8 mouse cellular contexts compared by ENCODE assay signal in the genomic region with DNA sequence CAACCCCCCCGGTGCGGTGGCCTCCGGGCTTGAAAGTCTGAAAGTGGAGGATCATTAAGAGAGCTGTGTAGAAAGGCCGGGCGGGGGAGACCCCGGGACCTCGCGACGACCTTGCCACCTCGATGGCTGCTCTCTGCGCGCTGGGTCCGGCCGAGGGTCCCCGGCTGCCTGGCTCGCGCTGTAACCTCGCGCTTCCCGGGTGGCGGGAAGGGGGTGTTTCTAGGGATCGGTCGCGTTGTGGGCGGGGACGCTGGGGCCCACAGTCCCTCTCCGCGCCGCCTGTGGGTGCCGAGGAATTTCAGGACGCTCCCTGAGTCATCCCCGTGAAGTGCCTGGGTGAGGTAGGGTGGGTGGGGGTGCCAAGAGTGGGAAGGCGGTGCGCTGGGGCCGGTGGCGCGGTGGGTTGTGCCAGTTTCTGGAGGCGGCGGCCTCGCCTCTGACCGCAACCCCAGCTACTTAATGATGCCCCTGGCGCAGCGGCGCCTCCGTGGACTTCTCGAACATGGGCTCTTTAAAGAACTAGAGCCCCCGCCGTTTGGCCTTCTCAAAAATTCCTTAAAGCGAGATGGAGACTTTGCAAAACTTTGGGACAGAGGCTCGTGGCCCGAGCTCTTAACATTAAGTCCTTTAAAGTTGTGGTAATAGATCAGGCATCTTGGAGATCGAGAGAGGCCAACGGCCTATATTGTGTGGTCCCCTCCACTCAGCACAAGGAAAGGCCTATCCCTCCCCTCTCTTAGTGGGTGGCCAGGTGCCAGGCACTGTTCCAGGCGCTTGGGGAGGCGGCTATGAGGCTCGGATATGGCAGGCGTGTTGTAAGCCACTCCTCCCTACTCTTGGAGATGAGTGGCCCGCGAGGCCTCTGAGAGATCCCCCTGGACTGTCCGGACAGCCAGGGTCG. TPM values are rescaled to one million over a fixed set of nuclear protein-coding genes. Genes with fewer than 3 reads are reported as not detected.
A peak's percentile ranks its signal among the peaks of the same experiment; 100 is the strongest.
DNase-seq lines count a peak whose midpoint lies in the region; ATAC-seq and TF ChIP-seq lines count a peak whose summit lies in the region.

No protein-coding gene starts in this region.

- peak overlapping the region; percentile 45 for H3K4me3 ChIP-seq in cortical plate, adult 2 months (ENCODE audit: insufficient read depth, low read length)
- H3K4me3 ChIP-seq in hindbrain, embryonic 11.5 days (ENCODE audit: low read depth, low read length): peak overlapping the region; percentile 65
- H3K4me3 ChIP-seq in liver, embryonic 12.5 days: peak overlapping the region; percentile 88

- peaks cover 7% of the 10 kb centered on the region for H3K27me3 ChIP-seq in hindbrain, embryonic 11.5 days (ENCODE audit: control insufficient read depth, insufficient read depth, low read length)
- H3K27me3 ChIP-seq in liver, embryonic 12.5 days (replicated peaks): no peaks in the 10 kb centered on the region

- H3K27ac ChIP-seq in cortical plate, adult 2 months (ENCODE audit: insufficient read depth, low read length): peak overlapping the region; percentile 80
- H3K27ac ChIP-seq in hindbrain, embryonic 11.5 days (ENCODE audit: low read depth, low read length): peak overlapping the region; percentile 99
- H3K27ac ChIP-seq in liver, embryonic 12.5 days: peak overlapping the region; percentile 94

- no peak for TF ChIP-seq CTCF in cortical plate, adult 2 months (IDR thresholded peaks at IDR 0.05; ENCODE audit: extremely low read depth, insufficient read depth, low read length)

- TF ChIP-seq POLR2A in cortical plate, adult 2 months (IDR thresholded peaks at IDR 0.05; ENCODE audit: extremely low read depth, insufficient read depth, low read length): no peak

- H3K36me3 ChIP-seq in hindbrain, embryonic 11.5 days (ENCODE audit: control insufficient read depth, insufficient read depth, low read length): no peaks in the 10 kb centered on the region
- H3K36me3 ChIP-seq in liver, embryonic 12.5 days: no peaks in the 10 kb centered on the region

- peak overlapping the region; percentile 89 for H3K9ac ChIP-seq in hindbrain, embryonic 11.5 days (ENCODE audit: low read depth, low read length)
- peak overlapping the region; percentile 93 for H3K9ac ChIP-seq in liver, embryonic 12.5 days

- H3K4me2 ChIP-seq in hindbrain, embryonic 11.5 days (replicated peaks; ENCODE audit: low read depth, low read length): peak overlapping the region; percentile 97
- peak overlapping the region; percentile 100 for H3K4me2 ChIP-seq in liver, embryonic 12.5 days

- ATAC-seq in hindbrain, embryonic 11.5 days (ENCODE audit: low FRiP score): peak; percentile 4; the same call in 1 of the 2 replicates
- peak; percentile 37 for ATAC-seq in liver, embryonic 12.5 days

- peak; percentile 79 for DNase-seq in layer of hippocampus, adult 9-11 months
- no peak for DNase-seq in layer of hippocampus, postnatal 36 days
- peak; percentile 93 for DNase-seq in Muller cell, postnatal 12 days (ENCODE audit: inconsistent ontology term)
- DNase-seq in hindbrain, embryonic 11.5 days (ENCODE audit: low spot score): peak; percentile 61
- peak; percentile 72 for DNase-seq in neural tube, embryonic 10.5 days (ENCODE audit: extremely low spot score, low spot score)
- DNase-seq in retina, embryonic 14.5 days (ENCODE audit: low spot score): no peak

- H3K9me3 ChIP-seq in hindbrain, embryonic 11.5 days (ENCODE audit: control insufficient read depth, low read length): no peaks in the 10 kb centered on the region
- H3K9me3 ChIP-seq in liver, embryonic 12.5 days (replicated peaks): no peaks in the 10 kb centered on the region

- peaks cover 2% of the 10 kb centered on the region; the same call in 1 of the 2 replicates for H3K4me1 ChIP-seq in cortical plate, adult 2 months (ENCODE audit: control insufficient read depth, insufficient read depth, low read length)
- H3K4me1 ChIP-seq in hindbrain, embryonic 11.5 days (replicated peaks; ENCODE audit: control insufficient read depth, insufficient read depth, low read length): peaks cover 72% of the 10 kb centered on the region
- H3K4me1 ChIP-seq in liver, embryonic 12.5 days: peaks cover 92% of the 10 kb centered on the region

- under 1% methylated on average over 52 of the region's 61 CpGs for WGBS in hindbrain, embryonic 11.5 days
- WGBS in liver, embryonic 12.5 days (ENCODE audit: insufficient replicate concordance): under 1% methylated on average over 61 of the region's 61 CpGs

RNA-seq across cellular contexts. Expression of gene Gins2, which starts 52.5 kb away (rescaled TPM):
- total RNA-seq in layer of hippocampus, postnatal 36 days (2021): 1 to 10 TPM; 4.8 to 5.5 TPM
- 2.2 and 2.4 TPM in 2 replicates for polyA plus RNA-seq in cortical plate, adult 2 months (2012; rRNA removed)
- 94.8 and 96.9 TPM in 2 replicates for polyA plus RNA-seq in hindbrain, embryonic 11.5 days (2014; fragmentation: Nextera tagmentation; extraction: Ambion mirVana)
- polyA plus RNA-seq in liver, embryonic 12.5 days (2016; fragmentation: Nextera tagmentation; extraction: Ambion mirVana): 77.5 and 81.2 TPM in 2 replicates

Comparison
In these comparisons a context has a peak if more than half of its experiments do, and no peak if none do; other contexts are left out.
1. DNase-seq: peak in layer of hippocampus, adult 9-11 months (single experiment), Muller cell, postnatal 12 days (single experiment), hindbrain, embryonic 11.5 days (single experiment) and neural tube, embryonic 10.5 days (single experiment); none in layer of hippocampus, postnatal 36 days (0 of 2) and retina, embryonic 14.5 days (single experiment).
2. RNA of gene Gins2, which starts 52.5 kb away (polyA plus RNA-seq): 94.8 to 96.9 TPM in hindbrain, embryonic 11.5 days and 77.5 to 81.2 TPM in liver, embryonic 12.5 days; 2.2 to 2.4 TPM in cortical plate, adult 2 months; every median in the first group is over 10 times any median in the second.
3. Peak in every context shown above with its lines, with median percentiles within 50 percentile points of each other: H3K27ac ChIP-seq and H3K4me3 ChIP-seq.